Mouse (Mus musculus) heart, embryonic 15.5 days (tissue): ENCODE measurements at regions not wholly inside any gene's neighbourhood (a gene's known extent, or its start where the extent isn't known, plus 50 kb on each side); places are given as distances from the start of the nearest gene placed in this dataset. TPM values are rescaled to one million over a fixed set of nuclear protein-coding genes. Genes with fewer than 3 reads are reported as not detected.
A peak's percentile ranks its signal among the peaks of the same experiment; 100 is the strongest.

Experiments used
- ATAC-seq: fragments of 200-750 bp; cut with Nextera tagmentation; replicated peaks from 2 replicates; pipeline ENCODE4 v1.8.0; 2017; ENCODE audit warnings: low read depth, moderate TSS enrichment; ENCODE audit not compliant: insufficient number of reproducible peaks, insufficient read depth, low FRiP score
- H3K27ac ChIP-seq: fragments of 300-500 bp; sonication (generic); 2 replicates; pipeline ENCODE4 v1.5.1; 2015; ENCODE audit warnings: mild to moderate bottlenecking, inconsistent platforms
- H3K27me3 ChIP-seq: fragments of 300-500 bp; sonication (generic); 2 replicates; pipeline ENCODE4 v1.6.1; 2015; ENCODE audit warnings: inconsistent platforms
- H3K36me3 ChIP-seq: fragments of 300-500 bp; sonication (generic); 2 replicates; pipeline ENCODE4 v1.6.1; 2015; ENCODE audit warnings: mild to moderate bottlenecking, inconsistent platforms
- H3K4me1 ChIP-seq: fragments of 300-500 bp; sonication (generic); replicated peaks from 2 replicates; pipeline ENCODE4 v1.6.1; 2015; ENCODE audit warnings: inconsistent platforms
- H3K4me2 ChIP-seq: fragments of 300-500 bp; sonication (generic); 2 replicates; pipeline ENCODE4 v1.6.1; 2015; ENCODE audit warnings: inconsistent platforms, mild to moderate bottlenecking, moderate library complexity
- H3K4me3 ChIP-seq: fragments of 300-500 bp; sonication (generic); 2 replicates; pipeline ENCODE4 v1.5.1; 2015; ENCODE audit warnings: mild to moderate bottlenecking, inconsistent platforms
- H3K9ac ChIP-seq: fragments of 300-500 bp; sonication (generic); 2 replicates; pipeline ENCODE4 v1.6.1; 2015; ENCODE audit warnings: mild to moderate bottlenecking, inconsistent platforms
- H3K9me3 ChIP-seq: fragments of 300-500 bp; sonication (generic); replicated peaks from 2 replicates; pipeline ENCODE4 v1.6.1; 2016; ENCODE audit warnings: inconsistent platforms
- WGBS: fragments of 180-500 bp; shearing (Covaris S2); methylation state at CpG from one replicate; pipeline ENCODE4 v1.1.7; 2015; ENCODE audit warnings: mixed read lengths; 5-methylcytosine and 5-hydroxymethylcytosine counted together
- microRNA-seq: library from miRNA; unstranded; fragments of <30 nt; microRNA quantifications from one replicate; pipeline ENCODE4, GENCODE M21; 2016

- no peak overlapping the region for H3K4me3 ChIP-seq
- H3K9me3 ChIP-seq, result no peaks in the 10 kb centered on the region
- H3K4me2 ChIP-seq, result no peak overlapping the region
- H3K9ac ChIP-seq, result no peak overlapping the region
- H3K27me3 ChIP-seq, result no peaks in the 10 kb centered on the region
- no peaks in the 10 kb centered on the region for H3K36me3 ChIP-seq
- no peak overlapping the region for H3K27ac ChIP-seq
- WGBS, result 83% methylated on average over 2 of the region's 2 CpGs
- no peak for ATAC-seq
- no peaks in the 10 kb centered on the region for H3K4me1 ChIP-seq
Observed at GRCm38 (mm10) chr10:24995751-24996150, 68.5 kb upstream of the Arg1 start.

GRCm38 (mm10) chr10:24989965-24990653 lies 62.8 kb upstream of the Arg1 start:
- WGBS, result 89% methylated on average over 2 of the region's 2 CpGs
- no peak for ATAC-seq

GRCm38 (mm10) chr10:24984801-24985200 lies 57.5 kb upstream of the Arg1 start:
- no peak overlapping the region for H3K4me3 ChIP-seq
- H3K9ac ChIP-seq, result no peak overlapping the region
- no peak; the same call in 1 of the 2 replicates for ATAC-seq
- H3K4me1 ChIP-seq, result no peaks in the 10 kb centered on the region
- H3K27ac ChIP-seq, result peak overlapping the region; percentile 21
- H3K27me3 ChIP-seq, result no peaks in the 10 kb centered on the region
- H3K36me3 ChIP-seq, result no peaks in the 10 kb centered on the region
- WGBS, result 77% methylated on average over 4 of the region's 4 CpGs
- 0 out of 2 replicates have a peak, but pooled peaks cover 9% of the 10 kb centered on the region for H3K9me3 ChIP-seq
- H3K4me2 ChIP-seq, result no peak overlapping the region

More at GRCm38 (mm10) chr10:24989965-24990653, 62.8 kb upstream of the Arg1 start:
- H3K9me3 ChIP-seq, result no peaks in the 10 kb centered on the region
- H3K4me3 ChIP-seq, result no peak overlapping the region
- H3K4me1 ChIP-seq, result no peaks in the 10 kb centered on the region
- H3K27me3 ChIP-seq, result no peaks in the 10 kb centered on the region
- no peak overlapping the region for H3K4me2 ChIP-seq
- no peak overlapping the region for H3K27ac ChIP-seq
- no peaks in the 10 kb centered on the region for H3K36me3 ChIP-seq
- no peak overlapping the region for H3K9ac ChIP-seq

- Histone ChIP-seq H3K4me1 (peaks cover 4% of the 10 kb centered on the region; the same call in 1 of the 2 replicates), H3K27ac (no peak overlapping the region), H3K9ac (no peak overlapping the region), H3K4me2 (no peak overlapping the region), H3K27me3 (no peaks in the 10 kb centered on the region), H3K9me3 (0 out of 2 replicates have a peak, but pooled peaks cover 9% of the 10 kb centered on the region), H3K36me3 (no peaks in the 10 kb centered on the region), H3K4me3 (no peak overlapping the region)
- no peak for ATAC-seq
- 49% methylated on average over 3 of the region's 3 CpGs for WGBS
Observed at GRCm38 (mm10) chr10:24981763-24982162, 54.5 kb upstream of the Arg1 start.

Small RNA genes lying in the stretch of these regions (microRNA-seq; reads per million reads assigned to microRNA genes)
- not detected for gene Gm22566
